Mouse (Mus musculus) stomach, embryonic 14.5 days (tissue): Measurements from ENCODE around the gene Gm11983. TPM values are rescaled to one million over a fixed set of nuclear protein-coding genes. Genes with fewer than 3 reads are reported as not detected.
"Not testable (repeated sequence)": the region's sequence is repeated elsewhere in the genome, so short reads cannot be mapped to it uniquely, and the experiment has no call there.

Source experiments
- ATAC-seq: fragments of 200-750 bp; cut with Nextera tagmentation; 2 replicates; pipeline ENCODE4 v1.8.0; 2017; ENCODE audit warnings: low read depth, moderate TSS enrichment; ENCODE audit not compliant: insufficient number of reproducible peaks, insufficient read depth, low FRiP score
- H3K27ac ChIP-seq: fragments of 300-500 bp; sonication (generic); 2 replicates; pipeline ENCODE4 v1.5.1; 2014; ENCODE audit warnings: mild to moderate bottlenecking, low read length, moderate library complexity, mixed read lengths
- H3K27me3 ChIP-seq: fragments of 300-500 bp; sonication (generic); 2 replicates; pipeline ENCODE4 v1.6.1; 2014; ENCODE audit warnings: low read length, control low read depth, mixed read lengths; ENCODE audit not compliant: control insufficient read depth, insufficient read depth
- H3K36me3 ChIP-seq: fragments of 300-500 bp; sonication (generic); 2 replicates; pipeline ENCODE4 v1.6.1; 2014; ENCODE audit warnings: mild to moderate bottlenecking, control low read depth, low read length, moderate library complexity, mixed read lengths; ENCODE audit not compliant: control insufficient read depth, insufficient read depth
- H3K4me1 ChIP-seq: fragments of 300-500 bp; sonication (generic); 2 replicates; pipeline ENCODE4 v1.6.1; 2014; ENCODE audit warnings: low read length, control low read depth, mixed read lengths; ENCODE audit not compliant: control insufficient read depth, insufficient read depth
- H3K4me2 ChIP-seq: fragments of 300-500 bp; sonication (generic); replicated peaks from 2 replicates; pipeline ENCODE4 v1.6.1; 2014; ENCODE audit warnings: low read depth, low read length, control low read depth
- H3K4me3 ChIP-seq: fragments of 300-500 bp; sonication (generic); 2 replicates; pipeline ENCODE4 v1.5.1; 2014; ENCODE audit warnings: low read depth, low read length, control low read depth
- H3K9ac ChIP-seq: fragments of 300-500 bp; sonication (generic); replicated peaks from 2 replicates; pipeline ENCODE4 v1.6.1; 2014; ENCODE audit warnings: low read depth, mild to moderate bottlenecking, control low read depth, low read length, moderate library complexity, mixed read lengths
- H3K9me3 ChIP-seq: fragments of 300-500 bp; sonication (generic); 2 replicates; pipeline ENCODE4 v1.6.1; 2016; ENCODE audit warnings: low read depth, low read length, control low read depth; ENCODE audit not compliant: control insufficient read depth
- WGBS: fragments of 180-500 bp; shearing (Covaris S2); extraction: QIAGEN DNeasy Blood & Tissue Kit; methylation state at CpG from one replicate; pipeline ENCODE4 v1.1.7; 2014; 5-methylcytosine and 5-hydroxymethylcytosine counted together
- polyA plus RNA-seq: library from polyadenylated mRNA; unstranded; fragments of >200 nt; fragmentation: Nextera tagmentation; extraction: Ambion mirVana; gene quantifications from 2 replicates; pipeline ENCODE4 v1.2.1, GENCODE M21; 2014

Gm11983 gene
- not detected in 2 replicates for polyA plus RNA-seq

DNA sequence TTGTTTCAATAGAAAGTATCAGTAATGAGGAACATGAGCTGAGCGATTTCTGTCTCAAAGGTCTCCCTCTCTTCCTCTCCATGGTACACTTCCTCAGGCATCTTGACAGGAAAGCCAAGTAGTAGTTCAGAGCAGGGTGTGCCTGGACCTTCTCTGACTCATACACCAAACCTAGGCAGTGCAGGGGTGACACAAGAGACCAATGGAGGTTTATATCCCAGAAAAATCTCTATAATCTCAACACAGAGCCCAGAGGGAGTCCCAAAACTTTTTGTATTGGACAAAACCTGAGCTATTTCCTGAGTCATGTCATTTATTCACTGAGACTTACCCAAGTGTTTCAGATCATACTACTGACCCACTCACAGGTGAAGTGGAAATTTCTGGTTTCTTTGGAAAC lies at the start of gene Gm11983:
Gene Gm11983, minus strand, starts transcription at position 101 of the 400 bp plus-strand sequence.
- H3K4me1 ChIP-seq = no peaks in the 10 kb centered on the region
- H3K27ac ChIP-seq = no peak within 1 kb of the TSS
- H3K36me3 ChIP-seq = no peaks in the 10 kb centered on the region
- no peaks in the 10 kb centered on the region for H3K27me3 ChIP-seq
- H3K4me2 ChIP-seq = no peak within 1 kb of the TSS
- 91% methylated on average over 1 of the region's 1 CpGs for WGBS
- H3K9ac ChIP-seq = no peak within 1 kb of the TSS
- H3K9me3 ChIP-seq = no peaks in the 10 kb centered on the region
- H3K4me3 ChIP-seq = no peak within 1 kb of the TSS
- ATAC-seq = no peak

DNA sequence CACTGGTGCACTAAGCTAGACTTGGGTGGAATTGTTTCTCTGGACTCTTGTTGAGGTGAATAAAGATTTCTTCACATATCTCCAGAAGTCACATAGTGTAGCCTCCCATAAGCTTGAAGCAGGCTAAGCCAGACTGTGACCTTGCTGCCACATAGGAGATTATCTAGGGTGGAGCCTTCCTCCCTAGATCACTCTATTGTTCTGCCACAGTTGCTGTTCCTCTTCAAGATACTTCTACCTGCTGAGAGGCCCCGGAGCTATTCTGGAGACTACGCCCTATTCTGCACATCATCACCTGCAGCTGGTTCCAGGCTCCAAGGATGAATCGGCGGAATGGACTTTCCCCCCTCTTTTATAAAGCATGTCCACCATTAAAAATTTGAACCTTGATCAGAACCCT lies 45.6 kb upstream of the Gm11983 start:
- H3K27ac ChIP-seq, H3K4me1 ChIP-seq, H3K27me3 ChIP-seq, H3K4me2 ChIP-seq, ATAC-seq, H3K9ac ChIP-seq, H3K4me3 ChIP-seq, H3K9me3 ChIP-seq, H3K36me3 ChIP-seq: not testable (repeated sequence)
- 90% methylated on average over 4 of the region's 4 CpGs for WGBS

DNA sequence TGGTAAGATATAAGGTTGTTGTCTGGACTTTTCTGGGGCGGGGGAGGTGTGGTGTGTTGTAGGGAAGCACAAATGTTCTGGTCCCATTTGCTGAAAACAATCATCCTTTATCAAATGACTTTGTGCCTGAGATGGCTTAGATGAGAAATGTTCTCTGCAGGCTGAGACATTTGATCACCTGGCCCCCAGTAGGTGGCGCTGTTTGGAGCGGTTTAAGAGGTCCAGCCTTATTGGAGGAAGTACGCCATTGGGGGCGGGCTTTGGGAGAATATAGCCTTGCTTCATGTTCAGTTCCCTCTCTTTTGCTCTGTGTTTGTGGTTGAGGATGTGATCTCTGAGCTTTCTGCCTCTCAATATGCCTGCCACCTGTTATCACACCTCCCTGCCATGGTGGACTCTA lies 44.2 kb upstream of the Gm11983 start:
- Histone ChIP-seq H3K36me3 (no peaks in the 10 kb centered on the region), H3K4me3 (no peak overlapping the region), H3K9ac (no peak overlapping the region), H3K4me1 (no peaks in the 10 kb centered on the region), H3K9me3 (no peaks in the 10 kb centered on the region), H3K27ac (no peak overlapping the region), H3K27me3 (no peaks in the 10 kb centered on the region), H3K4me2 (no peak overlapping the region)
- 55% methylated on average over 5 of the region's 5 CpGs for WGBS
- ATAC-seq = no peak

DNA sequence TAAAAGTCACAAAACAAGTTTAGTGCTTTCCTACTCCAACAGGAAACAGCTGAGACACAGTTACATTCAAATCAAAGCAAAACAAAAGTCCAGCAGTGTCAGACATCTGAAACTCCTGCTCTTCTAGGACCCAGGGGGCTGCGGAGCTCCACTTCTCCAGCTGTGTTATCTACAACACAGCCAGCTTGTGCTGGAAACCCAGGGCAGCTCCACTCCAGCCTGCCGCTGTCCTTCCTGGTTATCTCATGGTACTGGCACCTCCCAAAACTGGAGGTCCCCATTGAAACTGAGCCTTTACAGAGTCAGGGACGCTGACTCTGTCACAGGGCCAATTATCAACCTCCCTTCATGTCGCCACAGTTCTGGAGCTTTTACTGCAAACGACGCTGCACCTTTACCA lies 40.3 kb upstream of the Gm11983 start:
- Histone ChIP-seq H3K27ac (no peak overlapping the region; the same call in 1 of the 2 replicates), H3K9ac (no peak overlapping the region), H3K9me3 (no peaks in the 10 kb centered on the region), H3K4me3 (no peak overlapping the region), H3K4me2 (no peak overlapping the region), H3K27me3 (no peaks in the 10 kb centered on the region), H3K4me1 (no peaks in the 10 kb centered on the region), H3K36me3 (no peaks in the 10 kb centered on the region)
- 60% methylated on average over 6 of the region's 6 CpGs for WGBS
- ATAC-seq = no peak

DNA sequence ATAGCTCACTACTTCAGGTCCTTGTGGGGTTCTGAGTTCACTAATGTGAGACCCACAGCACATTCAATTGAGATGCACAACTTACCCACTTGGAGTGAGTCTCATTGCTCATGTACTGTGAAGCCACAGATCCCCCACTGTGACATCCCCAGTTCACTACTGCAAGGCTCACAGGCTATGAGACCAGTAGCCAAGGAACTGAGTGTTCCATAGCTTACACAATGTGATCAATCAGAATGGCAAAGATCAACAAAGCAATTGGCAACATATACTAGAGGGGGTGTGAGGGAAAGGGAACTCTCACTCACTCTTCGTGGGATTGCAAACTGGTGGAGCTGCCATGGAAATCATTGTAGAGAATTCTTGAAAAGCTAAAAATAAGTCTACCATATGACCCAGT lies 33.5 kb upstream of the Gm11983 start:
- ATAC-seq = no peak
- Histone ChIP-seq H3K4me2 (no peak overlapping the region), H3K36me3 (no peaks in the 10 kb centered on the region), H3K27me3 (no peaks in the 10 kb centered on the region), H3K27ac (no peak overlapping the region), H3K9ac (no peak overlapping the region), H3K9me3 (no peaks in the 10 kb centered on the region), H3K4me1 (no peaks in the 10 kb centered on the region), H3K4me3 (no peak overlapping the region)
- WGBS = 80% methylated on average over 1 of the region's 1 CpGs

DNA sequence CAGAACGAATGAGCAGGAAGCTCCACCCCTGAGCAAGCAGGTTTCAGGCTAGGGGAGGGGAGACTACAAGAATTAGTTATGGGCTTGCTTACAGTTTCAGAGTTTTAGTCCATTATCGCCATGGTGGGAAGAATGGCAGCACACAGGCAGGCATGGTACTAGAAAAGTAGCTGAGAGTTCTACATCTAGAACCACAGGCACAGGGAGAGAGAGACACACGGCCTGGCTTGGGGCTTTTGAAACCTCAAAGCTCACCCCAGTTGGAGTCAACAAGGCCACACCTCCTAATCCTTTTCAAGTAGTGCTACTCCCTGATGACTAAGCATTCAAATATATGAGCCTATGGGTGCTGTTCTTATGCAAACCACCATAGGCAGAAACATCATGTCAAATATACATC lies 28.1 kb upstream of the Gm11983 start:
- no peak overlapping the region for H3K4me2 ChIP-seq

DNA sequence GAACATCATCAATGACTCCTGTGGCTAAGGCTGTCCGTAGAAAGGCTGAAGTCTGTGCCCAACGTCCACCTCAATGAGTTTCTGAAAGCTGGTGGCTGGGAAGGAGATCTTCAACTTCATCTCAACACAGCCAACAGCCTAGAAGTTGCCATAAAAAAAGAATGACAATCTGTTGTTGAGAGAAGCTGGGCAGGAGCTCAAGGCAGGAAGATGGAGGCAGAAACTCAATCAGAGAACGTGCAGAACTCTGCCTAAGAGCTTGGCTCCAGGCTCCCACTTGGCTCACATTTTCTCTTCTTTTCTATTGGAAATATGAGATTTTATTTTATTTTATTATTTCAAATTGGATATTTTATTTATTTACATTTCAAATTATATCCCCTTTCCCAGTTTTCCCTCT lies 24.7 kb upstream of the Gm11983 start:
- WGBS = 88% methylated on average over 3 of the region's 3 CpGs
- no peaks in the 10 kb centered on the region for H3K36me3 ChIP-seq
- no peak overlapping the region for H3K4me2 ChIP-seq
- no peaks in the 10 kb centered on the region for H3K9me3 ChIP-seq
- H3K27me3 ChIP-seq = no peaks in the 10 kb centered on the region
- H3K27ac ChIP-seq = no peak overlapping the region
- no peak overlapping the region for H3K9ac ChIP-seq
- no peak overlapping the region for H3K4me3 ChIP-seq
- ATAC-seq = no peak
- 0 out of 2 replicates have a peak, but pooled peaks cover 5% of the 10 kb centered on the region for H3K4me1 ChIP-seq

More for the DNA sequence above, 28.1 kb upstream of the Gm11983 start:
- no peaks in the 10 kb centered on the region for H3K36me3 ChIP-seq
- no peak overlapping the region for H3K4me3 ChIP-seq
- ATAC-seq = no peak
- no peaks in the 10 kb centered on the region for H3K4me1 ChIP-seq
- H3K27me3 ChIP-seq = no peaks in the 10 kb centered on the region
- H3K27ac ChIP-seq = no peak overlapping the region
- H3K9ac ChIP-seq = no peak overlapping the region
- WGBS = 72% methylated on average over 3 of the region's 3 CpGs
- H3K9me3 ChIP-seq = no peaks in the 10 kb centered on the region

DNA sequence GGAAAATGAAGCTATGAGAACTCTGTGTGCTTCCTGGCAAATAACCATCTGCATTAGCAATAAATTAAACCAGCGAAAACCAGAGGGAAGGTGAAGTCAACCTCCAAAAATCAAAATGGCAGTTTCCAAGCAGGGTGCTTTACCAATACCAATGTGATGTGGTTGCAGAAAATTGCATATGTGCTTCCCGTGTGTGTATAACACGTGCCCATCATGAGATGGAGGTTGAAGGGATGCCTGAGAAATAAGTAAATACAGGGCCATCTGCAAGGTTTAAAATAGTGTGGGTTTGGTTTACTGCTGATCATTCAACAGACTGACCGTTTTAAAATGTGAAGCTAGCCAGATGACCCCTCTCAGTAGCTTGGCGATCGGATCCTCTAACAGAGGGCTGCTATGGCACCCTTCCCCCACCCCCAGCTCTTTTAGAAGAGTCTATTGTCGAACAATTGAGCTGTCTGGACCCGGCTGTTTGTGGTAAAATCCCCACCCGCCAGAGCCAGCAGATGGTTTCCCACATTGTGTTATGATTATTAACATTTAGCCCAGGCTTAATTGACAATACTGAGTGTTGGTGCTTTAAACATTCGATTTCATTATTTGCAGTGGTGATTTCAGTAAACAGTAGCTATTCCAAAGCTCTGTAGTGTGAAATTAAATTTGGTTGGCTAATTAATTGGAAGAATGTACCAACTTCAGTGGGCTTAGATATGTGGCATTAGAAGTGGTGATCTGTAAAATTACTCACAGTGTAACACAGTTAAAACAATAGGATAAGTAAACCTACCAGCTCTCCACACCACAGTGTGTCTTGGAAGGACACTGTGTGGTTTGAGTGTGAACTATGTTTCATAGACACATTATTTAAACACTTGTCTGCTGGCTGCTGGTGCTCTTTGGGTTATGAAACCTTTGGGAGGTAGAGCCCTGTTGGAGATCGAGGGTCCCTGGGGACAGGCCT lies 22.7 kb upstream of the Gm11983 start:
- H3K9me3 ChIP-seq = no peaks in the 10 kb centered on the region
- H3K4me3 ChIP-seq = no peak overlapping the region
- no peaks in the 10 kb centered on the region for H3K27me3 ChIP-seq
- ATAC-seq = no peak; the same call in 1 of the 2 replicates
- no peak overlapping the region for H3K9ac ChIP-seq
- 33% methylated on average over 11 of the region's 11 CpGs for WGBS
- H3K4me2 ChIP-seq = no peak overlapping the region
- H3K4me1 ChIP-seq = 0 out of 2 replicates have a peak, but pooled peaks cover 5% of the 10 kb centered on the region
- H3K36me3 ChIP-seq = no peaks in the 10 kb centered on the region
- H3K27ac ChIP-seq = no peak overlapping the region
